Mouse (Mus musculus) erythroblast, embryonic 14.5 days (primary cell): ENCODE measurements around the gene Ostf1.

Experiments used
- GATA1 ChIP-seq: IDR thresholded peaks from 2 replicates; pipeline ENCODE4 v1.6.1; 2012; ENCODE audit warnings: low read length, inconsistent platforms, mixed read lengths
- TAL1 ChIP-seq: IDR thresholded peaks from 3 replicates; pipeline ENCODE4 v1.6.1; 2012; ENCODE audit warnings: low read length, inconsistent platforms, mixed read lengths

- TF ChIP-seq TAL1: no peak
- no peak for TF ChIP-seq GATA1
Observed at GRCm38 (mm10) chr19:18557708-18558107, 73.9 kb downstream of the Ostf1 start.
